Mouse (Mus musculus) intestine, embryonic 14.5 days (tissue): ENCODE data around the gene Gm10639. TPM values are rescaled to one million over a fixed set of nuclear protein-coding genes. Genes with fewer than 3 reads are reported as not detected.
"Not testable (repeated sequence)": the region's sequence is repeated elsewhere in the genome, so short reads cannot be mapped to it uniquely, and the experiment has no call there.

Experiments used
- ATAC-seq: fragments of 200-750 bp; cut with Nextera tagmentation; replicated peaks from 2 replicates; pipeline ENCODE4 v1.8.0; 2017; ENCODE audit warnings: low read depth, moderate number of reproducible peaks, moderate TSS enrichment, moderate library complexity; ENCODE audit not compliant: low FRiP score, low TSS enrichment
- DNase-seq: peaks from one replicate; pipeline ENCODE4 v3.0.0-alpha.2; 2018; ENCODE audit warnings: low spot score
- H3K27ac ChIP-seq: fragments of 300-500 bp; sonication (generic); 2 replicates; pipeline ENCODE4 v1.5.1; 2014; ENCODE audit warnings: low read depth, mild to moderate bottlenecking, control low read depth
- H3K27me3 ChIP-seq: fragments of 300-500 bp; sonication (generic); replicated peaks from 2 replicates; pipeline ENCODE4 v1.6.1; 2014; ENCODE audit warnings: low read length, control low read depth; ENCODE audit not compliant: control insufficient read depth, insufficient read depth
- H3K36me3 ChIP-seq: fragments of 300-500 bp; sonication (generic); 2 replicates; pipeline ENCODE4 v1.6.1; 2014; ENCODE audit warnings: low read length, control low read depth; ENCODE audit not compliant: control insufficient read depth, insufficient read depth
- H3K4me1 ChIP-seq: fragments of 300-500 bp; sonication (generic); replicated peaks from 2 replicates; pipeline ENCODE4 v1.6.1; 2014; ENCODE audit warnings: low read length, control low read depth, mixed read lengths; ENCODE audit not compliant: control insufficient read depth, insufficient read depth
- H3K4me2 ChIP-seq: fragments of 300-500 bp; sonication (generic); 2 replicates; pipeline ENCODE4 v1.6.1; 2014; ENCODE audit warnings: low read length
- H3K4me3 ChIP-seq: fragments of 300-500 bp; sonication (generic); 2 replicates; pipeline ENCODE4 v1.5.1; 2014; ENCODE audit warnings: low read depth, low read length, control low read depth, mixed read lengths
- H3K9ac ChIP-seq: fragments of 300-500 bp; sonication (generic); 2 replicates; pipeline ENCODE4 v1.6.1; 2014; ENCODE audit warnings: mild to moderate bottlenecking, low read length
- H3K9me3 ChIP-seq: fragments of 300-500 bp; sonication (generic); 2 replicates; pipeline ENCODE4 v1.6.1; 2016; ENCODE audit warnings: low read length, control low read depth; ENCODE audit not compliant: control insufficient read depth
- WGBS: fragments of 180-500 bp; shearing (Covaris S2); extraction: QIAGEN DNeasy Blood & Tissue Kit; methylation state at CpG from one replicate; pipeline ENCODE4 v1.1.7; 2014; 5-methylcytosine and 5-hydroxymethylcytosine counted together
- polyA plus RNA-seq: library from polyadenylated mRNA; unstranded; fragments of >200 nt; fragmentation: Nextera tagmentation; extraction: Ambion mirVana; gene quantifications from 2 replicates; pipeline ENCODE4 v1.2.1, GENCODE M21; 2014

Gene Gm10639
- polyA plus RNA-seq, 1 experiment from 2014 or later, result not detected

GRCm38 (mm10) chr9:78337050-78337449, 47.3 kb downstream of the Gm10639 start:
- not testable (repeated sequence) for H3K4me2 ChIP-seq, H3K9me3 ChIP-seq, H3K36me3 ChIP-seq, H3K4me1 ChIP-seq, H3K27me3 ChIP-seq, H3K4me3 ChIP-seq, ATAC-seq, H3K9ac ChIP-seq, DNase-seq, H3K27ac ChIP-seq

GRCm38 (mm10) chr9:78340324-78340723, 50.6 kb downstream of the Gm10639 start:
- H3K4me2 ChIP-seq, H3K9ac ChIP-seq, ATAC-seq, H3K36me3 ChIP-seq, H3K27me3 ChIP-seq, H3K4me1 ChIP-seq, H3K27ac ChIP-seq, H3K4me3 ChIP-seq, H3K9me3 ChIP-seq: not testable (repeated sequence)
- DNase-seq, result peak; percentile 74
- WGBS, result 20% methylated on average over 8 of the region's 8 CpGs

GRCm38 (mm10) chr9:78342494-78342893, 52.8 kb downstream of the Gm10639 start:
- H3K9me3 ChIP-seq, H3K27ac ChIP-seq, H3K4me3 ChIP-seq, H3K36me3 ChIP-seq, DNase-seq, H3K4me1 ChIP-seq, H3K4me2 ChIP-seq, ATAC-seq, H3K27me3 ChIP-seq, H3K9ac ChIP-seq: not testable (repeated sequence)
- 89% methylated on average over 4 of the region's 4 CpGs for WGBS

- WGBS, result 85% methylated on average over 9 of the region's 9 CpGs
- not testable (repeated sequence) for H3K4me3 ChIP-seq, H3K4me1 ChIP-seq, H3K27me3 ChIP-seq, H3K27ac ChIP-seq, H3K9ac ChIP-seq, H3K4me2 ChIP-seq, H3K9me3 ChIP-seq, DNase-seq, H3K36me3 ChIP-seq, ATAC-seq
These were observed 53.3 kb downstream of the Gm10639 start for GRCm38 (mm10) chr9:78343055-78343454.

GRCm38 (mm10) chr9:78345235-78345634, 55.5 kb downstream of the Gm10639 start:
- WGBS, result 36% methylated on average over 3 of the region's 4 CpGs
- H3K36me3 ChIP-seq, H3K4me3 ChIP-seq, H3K9me3 ChIP-seq, H3K27ac ChIP-seq, H3K4me2 ChIP-seq, H3K27me3 ChIP-seq, H3K9ac ChIP-seq, H3K4me1 ChIP-seq, ATAC-seq, DNase-seq: not testable (repeated sequence)

- 55% methylated on average over 3 of the region's 3 CpGs for WGBS
- Histone ChIP-seq H3K27me3 (no peaks in the 10 kb centered on the region), H3K4me2 (no peak overlapping the region), H3K4me3 (no peak overlapping the region), H3K9me3 (no peaks in the 10 kb centered on the region), H3K27ac (no peak overlapping the region), H3K4me1 (no peaks in the 10 kb centered on the region), H3K9ac (no peak overlapping the region), H3K36me3 (no peaks in the 10 kb centered on the region)
- ATAC-seq, result peak; percentile 36; the same call in 1 of the 2 replicates
- DNase-seq, result no peak
These were observed 57.3 kb downstream of the Gm10639 start for GRCm38 (mm10) chr9:78347004-78347403.

- WGBS, result 58% methylated on average over 6 of the region's 6 CpGs
- not testable (repeated sequence) for H3K9me3 ChIP-seq, H3K4me2 ChIP-seq, H3K27ac ChIP-seq, H3K4me3 ChIP-seq, H3K9ac ChIP-seq, H3K27me3 ChIP-seq, H3K4me1 ChIP-seq, H3K36me3 ChIP-seq, DNase-seq, ATAC-seq
These were observed 58.7 kb downstream of the Gm10639 start for GRCm38 (mm10) chr9:78348206-78349004.

- not testable (repeated sequence) for H3K27ac ChIP-seq, ATAC-seq, H3K36me3 ChIP-seq, H3K4me2 ChIP-seq, H3K9me3 ChIP-seq, H3K9ac ChIP-seq, H3K27me3 ChIP-seq, H3K4me1 ChIP-seq, DNase-seq, H3K4me3 ChIP-seq
- 86% methylated on average over 3 of the region's 3 CpGs for WGBS
These were observed 59.4 kb downstream of the Gm10639 start for GRCm38 (mm10) chr9:78349141-78349540.

- not testable (repeated sequence) for H3K9me3 ChIP-seq, H3K4me1 ChIP-seq, H3K27me3 ChIP-seq, ATAC-seq, H3K27ac ChIP-seq, H3K9ac ChIP-seq, DNase-seq, H3K4me2 ChIP-seq, H3K36me3 ChIP-seq, H3K4me3 ChIP-seq
These were observed 60.3 kb downstream of the Gm10639 start for GRCm38 (mm10) chr9:78350007-78350406.
